Mouse (Mus musculus): ENCODE results near the gene Mex3d.

DNA sequence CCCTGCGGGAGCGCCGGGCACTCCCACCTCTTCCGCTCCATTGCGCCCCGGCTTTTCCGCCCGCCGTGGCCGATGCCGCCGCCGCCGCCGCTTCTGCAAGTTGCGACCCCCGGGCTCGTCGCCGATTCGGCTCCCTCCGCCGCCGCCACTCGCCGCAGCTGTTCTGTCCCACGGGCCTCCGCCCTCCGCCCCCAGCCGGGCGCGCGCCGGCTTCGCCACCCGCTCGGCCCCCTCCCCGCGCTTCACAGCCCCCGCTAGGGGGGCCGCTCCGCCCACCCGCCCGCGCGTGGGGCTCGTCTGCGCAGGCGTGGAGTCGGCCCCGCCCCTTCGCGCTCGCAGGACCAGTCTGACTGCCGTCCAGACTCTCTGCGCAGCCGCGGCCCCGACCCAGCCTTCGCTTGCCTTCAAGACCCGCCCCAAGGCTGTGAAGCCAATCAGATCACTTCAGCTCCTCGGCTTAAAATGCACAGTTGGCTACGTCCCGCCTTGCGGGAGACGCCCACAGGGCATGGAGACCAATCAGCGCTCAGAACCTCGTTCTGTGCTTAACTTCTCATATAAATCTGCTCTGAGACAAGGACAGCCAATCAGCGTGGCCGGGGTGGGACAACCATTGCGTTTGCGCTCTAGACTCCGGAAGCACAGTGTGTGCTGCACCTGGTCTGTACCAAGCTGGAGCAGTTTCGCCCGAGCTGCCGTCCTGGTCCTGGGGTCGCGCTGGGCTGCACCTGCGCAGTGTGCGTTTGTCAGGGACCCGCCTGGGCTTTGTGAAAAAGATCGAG is 11.9 kb upstream of the Mex3d start, which contains the start of gene Mbd3:
- TF ChIP-seq CTCF (IDR thresholded peaks at IDR 0.05; ENCODE audit: insufficient read depth, low read depth, low read length) (no peak), POLR2A (IDR thresholded peaks at IDR 0.05; ENCODE audit: insufficient read depth, low read depth, low read length) (peak; percentile 91)

Data from olfactory bulb, adult 2 months (tissue).